Mouse (Mus musculus): ENCODE measurements at regions not wholly inside any gene's neighbourhood (a gene's known extent, or its start where the extent isn't known, plus 50 kb on each side); places are given as distances from the start of the nearest gene placed in this dataset.

GRCm38 (mm10) chr3:9335580-9335979, 274.3 kb downstream of the Zfp704 start:
- TF ChIP-seq FLI1 (IDR thresholded peaks at IDR 0.05; ENCODE audit: low read length) (no peak), GATA1 (IDR thresholded peaks at IDR 0.05; ENCODE audit: borderline replicate concordance, low read length) (no peak)
- Histone ChIP-seq H3K9me3 (no peaks in the 10 kb centered on the region), H3K4me1 (peaks cover 13% of the 10 kb centered on the region), H3K36me3 (replicated peaks; ENCODE audit: low read length) (no peaks in the 10 kb centered on the region), H3K27me3 (replicated peaks) (peaks cover 25% of the 10 kb centered on the region), H3K4me3 (replicated peaks) (no peak overlapping the region)

All from megakaryocyte, embryonic 14.5 days (primary cell).